Mouse (Mus musculus): Measurements from ENCODE around the gene Gm49392. TPM values are rescaled to one million over a fixed set of nuclear protein-coding genes. Genes with fewer than 3 reads are reported as not detected.
A peak's percentile ranks its signal among the peaks of the same experiment; 100 is the strongest.
"Not testable (repeated sequence)": the region's sequence is repeated elsewhere in the genome, so short reads cannot be mapped to it uniquely, and the experiment has no call there.

Gene Gm49392
- total RNA-seq (2021): under 1 TPM in 1 of 2 experiments, not detected in 1; 0.28 TPM
- long read RNA-seq, experiment 1: 0 reads
- long read RNA-seq, experiment 2: 0 reads

GRCm38 (mm10) chr13:60896794-60897193 is at the start of gene Gm49392:
Gm49392 (minus strand) TSS chr13:60896894.
- intact Hi-C loops (cut with DNase I); DNase-seq (ENCODE audit: extremely low spot score in 1 of 2, low spot score in 2 of 2): not testable (repeated sequence)
- H3K27ac ChIP-seq: 0 out of 2 replicates have a peak within 1 kb of the TSS, but pooled peaks have one; percentile 24

GRCm38 (mm10) chr13:60941884-60942283 is 45.2 kb upstream of the Gm49392 start, which contains the start of gene Tpbpa:
Tpbpa (minus strand) TSS chr13:60941984.
- H3K4me3 ChIP-seq; intact Hi-C loops (cut with DNase I); DNase-seq (ENCODE audit: extremely low spot score in 1 of 2, low spot score in 2 of 2); H3K27ac ChIP-seq: not testable (repeated sequence)

More at GRCm38 (mm10) chr13:60896794-60897193, at the start of gene Gm49392:
- not testable (repeated sequence) for H3K4me3 ChIP-seq

GRCm38 (mm10) chr13:60936500-60936901 is 39.8 kb upstream of the Gm49392 start, which contains the start of the genes Gm49391 and Ctla2a:
Gm49391 (minus strand) TSS chr13:60936571.
Ctla2a (minus strand) TSS chr13:60936625.
- intact Hi-C loops (cut with DNase I): no loop called here
- DNase-seq (ENCODE audit: extremely low spot score in 1 of 2, low spot score in 2 of 2): no peak
- Histone ChIP-seq H3K4me3 (no peak within 1 kb of the TSS), H3K27ac (no peak within 1 kb of the TSS; the same call in 1 of the 2 replicates)
- no peak for TF ChIP-seq CTCF (IDR thresholded peaks at IDR 0.05)

- H3K27ac ChIP-seq; DNase-seq (ENCODE audit: extremely low spot score in 1 of 2, low spot score in 2 of 2); H3K4me3 ChIP-seq; intact Hi-C loops (cut with DNase I): not testable (repeated sequence)
These were observed 38.8 kb upstream of the Gm49392 start, which contains the start of gene Gm49393 for GRCm38 (mm10) chr13:60935490-60935889. Gm49393 (minus strand) TSS chr13:60935590.

GRCm38 (mm10) chr13:60904780-60905179 is 8.1 kb upstream of the Gm49392 start, which contains the start of gene Tpbpb:
Tpbpb (minus strand) TSS chr13:60904880.
- H3K27ac ChIP-seq; DNase-seq (ENCODE audit: extremely low spot score in 1 of 2, low spot score in 2 of 2); H3K4me3 ChIP-seq; intact Hi-C loops (cut with DNase I): not testable (repeated sequence)

- Histone ChIP-seq H3K27ac (0 out of 2 replicates have a peak within 1 kb of the TSS, but pooled peaks have one; percentile 24), H3K4me3 (no peak within 1 kb of the TSS)
- TF ChIP-seq CTCF (IDR thresholded peaks at IDR 0.05): no peak
- DNase-seq (ENCODE audit: extremely low spot score in 1 of 2, low spot score in 2 of 2): no peak
- intact Hi-C loops (cut with DNase I): no loop called here
These were observed 634 bp upstream of the Gm49392 start, which contains the start of gene Ctla2b for GRCm38 (mm10) chr13:60897328-60897727. Ctla2b (minus strand) TSS chr13:60897447.

GRCm38 (mm10) chr13:60895406-60896160 is 1.1 kb downstream of the Gm49392 start:
- H3K4me3 ChIP-seq: no peak overlapping the region
- no peak for DNase-seq (ENCODE audit: extremely low spot score in 1 of 2, low spot score in 2 of 2)
- H3K27ac ChIP-seq: no peak overlapping the region
- TF ChIP-seq CTCF (IDR thresholded peaks at IDR 0.05): no peak
- intact Hi-C loops (cut with DNase I): no loop called here

- H3K27ac ChIP-seq: no peak overlapping the region
- no peak overlapping the region for H3K4me3 ChIP-seq
- intact Hi-C loops (cut with DNase I): no loop called here
- DNase-seq (ENCODE audit: extremely low spot score in 1 of 2, low spot score in 2 of 2): no peak
- no peak for TF ChIP-seq CTCF (IDR thresholded peaks at IDR 0.05)
These were observed 4.4 kb downstream of the Gm49392 start for GRCm38 (mm10) chr13:60892301-60892700.

GRCm38 (mm10) chr13:60864281-60864680 is 32.4 kb downstream of the Gm49392 start, which contains the start of gene 4930486L24Rik:
4930486L24Rik (minus strand) TSS chr13:60864475.
- TF ChIP-seq CTCF (IDR thresholded peaks at IDR 0.05): no peak
- Histone ChIP-seq H3K4me3 (no peak within 1 kb of the TSS), H3K27ac (no peak within 1 kb of the TSS)
- intact Hi-C loops (cut with DNase I): no loop called here
- no peak for DNase-seq (ENCODE audit: extremely low spot score in 1 of 2, low spot score in 2 of 2)

- Histone ChIP-seq H3K27ac (no peak overlapping the region), H3K4me3 (no peak overlapping the region)
- no peak for DNase-seq (ENCODE audit: extremely low spot score in 1 of 2, low spot score in 2 of 2)
- TF ChIP-seq CTCF (IDR thresholded peaks at IDR 0.05): no peak
- intact Hi-C loops (cut with DNase I): no loop called here
These were observed 48.2 kb downstream of the Gm49392 start for GRCm38 (mm10) chr13:60848241-60849120.

- no peak for TF ChIP-seq CTCF (IDR thresholded peaks at IDR 0.05)
- no peak overlapping the region for H3K4me3 ChIP-seq
- H3K27ac ChIP-seq: no peak overlapping the region
- DNase-seq (ENCODE audit: extremely low spot score in 1 of 2, low spot score in 2 of 2): no peak
- intact Hi-C loops (cut with DNase I): no loop called here
These were observed 53.5 kb downstream of the Gm49392 start for GRCm38 (mm10) chr13:60843153-60843552.

Data from left cerebral cortex, adult 2 months (tissue).